Mouse (Mus musculus): ENCODE results near the gene Ppp1r2.

GRCm38 (mm10) chr16:31286801-31287488 lies 11.9 kb upstream of the Ppp1r2 start:
- TF ChIP-seq CTCF (IDR thresholded peaks at IDR 0.05; ENCODE audit: low read depth, low read length) (no peak), POLR2A (IDR thresholded peaks at IDR 0.05; ENCODE audit: extremely low read depth, insufficient read depth, low read length) (no peak)
